16 mouse cellular contexts compared by ENCODE assay signal in the genomic region with DNA sequence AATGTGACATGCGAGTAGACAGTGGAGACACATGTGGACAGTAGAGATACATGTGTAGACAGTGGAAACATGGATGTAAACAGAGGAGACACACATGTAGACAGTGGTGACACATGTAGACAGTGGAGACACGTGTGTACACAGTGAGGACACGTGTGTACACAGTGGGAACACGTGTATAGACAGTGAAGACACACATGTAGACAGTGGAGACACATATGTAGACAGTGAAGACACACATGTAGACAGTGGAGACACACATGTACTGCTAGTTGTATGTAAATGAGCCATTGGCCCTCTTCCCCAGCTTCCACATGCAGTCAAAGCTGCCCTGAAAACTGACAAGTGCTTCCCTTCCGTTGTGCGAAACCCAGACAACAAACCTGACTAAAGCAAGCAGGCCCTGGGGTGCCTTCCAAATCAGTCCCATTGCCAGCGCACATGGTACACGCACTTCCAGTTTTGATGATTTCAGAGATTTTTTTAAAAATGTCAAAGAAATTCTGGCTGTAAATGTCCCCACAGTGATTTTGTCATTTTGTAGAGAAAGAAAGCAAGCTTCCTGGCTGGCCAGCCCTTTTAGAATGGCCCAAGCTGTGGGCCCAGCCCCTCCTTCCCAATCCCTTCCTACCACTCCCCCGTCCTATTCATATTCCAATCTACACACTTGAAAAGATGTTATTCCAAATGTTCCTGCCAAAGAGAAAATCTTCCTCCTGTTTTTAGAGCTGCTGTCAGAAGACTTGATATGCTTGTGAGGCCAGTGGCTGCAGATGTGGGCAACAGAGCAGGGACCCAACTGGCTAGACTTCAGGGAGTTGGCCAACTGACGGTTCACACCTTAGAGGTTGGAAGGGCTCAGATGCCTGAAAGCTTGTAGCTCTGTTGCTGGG.
A peak's percentile ranks its signal among the peaks of the same experiment; 100 is the strongest.
DNase-seq lines count a peak whose midpoint lies in the region; ATAC-seq and TF ChIP-seq lines count a peak whose summit lies in the region.
"Had no signal": no experiment of that assay in that cellular context is flagged by ENCODE, and none has a peak within 500 bp of the region (broad histone marks: within the 10 kb centered on the region; RNA-seq: fewer than 3 reads in every experiment).

No protein-coding gene starts in this region.

- WGBS in forebrain, embryonic 14.5 days: 83% methylated on average over 10 of the region's 10 CpGs
- WGBS in forebrain, embryonic 12.5 days: 83% methylated on average over 10 of the region's 10 CpGs
- 66% methylated on average over 10 of the region's 10 CpGs for WGBS in liver, embryonic 16.5 days (ENCODE audit: insufficient replicate concordance)
- 85% methylated on average over 10 of the region's 10 CpGs for WGBS in kidney, embryonic 14.5 days
- WGBS in lung, adult 2 months: 78% methylated on average over 10 of the region's 10 CpGs

- H3K27me3 ChIP-seq in forebrain, embryonic 14.5 days (replicated peaks; ENCODE audit: control insufficient read depth, insufficient read depth, low read length): no peaks in the 10 kb centered on the region
- no peaks in the 10 kb centered on the region for H3K27me3 ChIP-seq in forebrain, embryonic 12.5 days
- no peaks in the 10 kb centered on the region for H3K27me3 ChIP-seq in liver, embryonic 16.5 days (ENCODE audit: control insufficient read depth, insufficient read depth, low read depth, low read length)
- no peaks in the 10 kb centered on the region for H3K27me3 ChIP-seq in kidney, embryonic 14.5 days (ENCODE audit: control insufficient read depth, insufficient read depth, low read length)
- H3K27me3 ChIP-seq: embryonic facial prominence, embryonic 12.5 days had no signal

- H3K36me3 ChIP-seq in forebrain, embryonic 14.5 days (ENCODE audit: control insufficient read depth, insufficient read depth, low read length): no peaks in the 10 kb centered on the region
- H3K36me3 ChIP-seq in forebrain, embryonic 12.5 days (replicated peaks): no peaks in the 10 kb centered on the region
- H3K36me3 ChIP-seq in liver, embryonic 16.5 days (ENCODE audit: control insufficient read depth, insufficient read depth): no peaks in the 10 kb centered on the region
- H3K36me3 ChIP-seq in ES-E14 (ENCODE audit: control insufficient read depth, insufficient read depth, low read length, poor library complexity, severe bottlenecking): no peaks in the 10 kb centered on the region
- no peaks in the 10 kb centered on the region for H3K36me3 ChIP-seq in kidney, embryonic 14.5 days (ENCODE audit: control insufficient read depth, insufficient read depth, low read length)
- H3K36me3 ChIP-seq: embryonic facial prominence, embryonic 12.5 days had no signal

- H3K9me3 ChIP-seq in forebrain, embryonic 14.5 days (replicated peaks; ENCODE audit: control insufficient read depth, low read length): no peaks in the 10 kb centered on the region
- no peaks in the 10 kb centered on the region for H3K9me3 ChIP-seq in forebrain, embryonic 12.5 days
- H3K9me3 ChIP-seq in liver, embryonic 16.5 days (replicated peaks; ENCODE audit: control insufficient read depth, low read length): no peaks in the 10 kb centered on the region
- no peaks in the 10 kb centered on the region for H3K9me3 ChIP-seq in ES-E14 (ENCODE audit: control insufficient read depth, insufficient read depth, low read depth, low read length)
- H3K9me3 ChIP-seq in kidney, embryonic 14.5 days (ENCODE audit: control insufficient read depth, low read length): no peaks in the 10 kb centered on the region
- H3K9me3 ChIP-seq: embryonic facial prominence, embryonic 12.5 days had no signal

- H3K9ac ChIP-seq in forebrain, embryonic 14.5 days (ENCODE audit: low read length): no peak overlapping the region
- no peak overlapping the region for H3K9ac ChIP-seq in forebrain, embryonic 12.5 days
- H3K9ac ChIP-seq in liver, embryonic 16.5 days (ENCODE audit: low read depth, low read length): no peak overlapping the region
- 0 out of 2 replicates have a peak overlapping the region, but pooled peaks have one; percentile 33 for H3K9ac ChIP-seq in ES-E14 (ENCODE audit: insufficient read depth, low read depth, low read length, poor library complexity, severe bottlenecking)
- H3K9ac ChIP-seq in kidney, embryonic 14.5 days (ENCODE audit: low read depth, low read length): no peak overlapping the region
- H3K9ac ChIP-seq: embryonic facial prominence, embryonic 12.5 days; heart, embryonic 13.5 days; liver, embryonic 14.5 days had no signal

- H3K4me2 ChIP-seq in forebrain, embryonic 14.5 days (ENCODE audit: low read length): no peak overlapping the region
- H3K4me2 ChIP-seq in forebrain, embryonic 12.5 days: no peak overlapping the region
- no peak overlapping the region for H3K4me2 ChIP-seq in liver, embryonic 16.5 days (ENCODE audit: low read depth, low read length)
- no peak overlapping the region for H3K4me2 ChIP-seq in kidney, embryonic 14.5 days (replicated peaks; ENCODE audit: low read depth, low read length)
- H3K4me2 ChIP-seq: embryonic facial prominence, embryonic 12.5 days; heart, embryonic 13.5 days had no signal

- no peak overlapping the region for H3K4me3 ChIP-seq in forebrain, embryonic 14.5 days (ENCODE audit: low read depth, low read length)
- no peak overlapping the region for H3K4me3 ChIP-seq in forebrain, embryonic 12.5 days (replicated peaks)
- no peak overlapping the region for H3K4me3 ChIP-seq in liver, embryonic 16.5 days (ENCODE audit: low read depth, low read length)
- no peak overlapping the region for H3K4me3 ChIP-seq in ES-E14 (ENCODE audit: insufficient read depth in 1 of 2, low read depth in 1 of 2, low read length in 2 of 2, poor library complexity in 1 of 2, severe bottlenecking in 1 of 2)
- no peak overlapping the region for H3K4me3 ChIP-seq in layer of hippocampus, adult 2 months
- H3K4me3 ChIP-seq in kidney, embryonic 14.5 days (ENCODE audit: low read length): no peak overlapping the region
- H3K4me3 ChIP-seq in lung, adult 2 months (replicated peaks; ENCODE audit: extremely low read depth, low read depth, low read length): no peak overlapping the region
- H3K4me3 ChIP-seq: embryonic facial prominence, embryonic 12.5 days; heart, embryonic 13.5 days had no signal

- in situ Hi-C loops in ES-E14 (cut with MboI; ENCODE audit: low sequenced_read_pairs in 2 of 2, unreplicated experiment in 2 of 2): no loop called here

- no peak for TF ChIP-seq POLR2A in lung, adult 2 months (IDR thresholded peaks at IDR 0.05; ENCODE audit: borderline replicate concordance, extremely low read depth, low read depth, low read length)

- peak; percentile 54; the same call in 1 of the 2 replicates for ATAC-seq in forebrain, embryonic 14.5 days
- no peak for ATAC-seq in forebrain, embryonic 12.5 days (ENCODE audit: low FRiP score)
- ATAC-seq in liver, embryonic 16.5 days (ENCODE audit: low read depth): 0 out of 2 replicates have a peak, but pooled peaks have one; percentile 16
- no peak for ATAC-seq in kidney, embryonic 14.5 days (ENCODE audit: low FRiP score, low TSS enrichment)

- DNase-seq in forebrain, embryonic 14.5 days (ENCODE audit: low spot score): peak; percentile 55
- DNase-seq in liver: no peak
- no peak for DNase-seq in ES-E14 (ENCODE audit: low read depth, low spot score)
- DNase-seq in layer of hippocampus, adult 2 months (ENCODE audit: low spot score in 2 of 2): peak; percentile 30 to 71
- DNase-seq in lung, adult 2 months: no peak
- DNase-seq: adrenal gland, postnatal 10 days; cerebellum, postnatal 25 days; gastrocnemius, postnatal 25 days; lung, postnatal 4 days; thymus, postnatal 4 days had no signal

- TF ChIP-seq CTCF in layer of hippocampus, adult 2 months (conservative IDR thresholded peaks at IDR 0.05): no peak
- TF ChIP-seq CTCF in lung, adult 2 months (IDR thresholded peaks at IDR 0.05; ENCODE audit: insufficient read depth, low read length): no peak

- peak overlapping the region; percentile 14 for H3K27ac ChIP-seq in forebrain, embryonic 14.5 days (ENCODE audit: low read depth, low read length)
- no peak overlapping the region for H3K27ac ChIP-seq in forebrain, embryonic 12.5 days
- no peak overlapping the region for H3K27ac ChIP-seq in liver, embryonic 16.5 days (ENCODE audit: low read length)
- H3K27ac ChIP-seq in ES-E14 (ENCODE audit: insufficient read depth, low read depth, low read length, poor library complexity, severe bottlenecking): no peak overlapping the region; the same call in 1 of the 2 replicates
- peak overlapping the region; percentile 71 for H3K27ac ChIP-seq in layer of hippocampus, adult 2 months
- H3K27ac ChIP-seq in kidney, embryonic 14.5 days (ENCODE audit: low read depth, low read length): no peak overlapping the region
- H3K27ac ChIP-seq: embryonic facial prominence, embryonic 12.5 days; heart, embryonic 13.5 days; liver, embryonic 14.5 days had no signal

- H3K4me1 ChIP-seq in forebrain, embryonic 14.5 days (ENCODE audit: control insufficient read depth, insufficient read depth, low read length): peaks cover 4% of the 10 kb centered on the region; the same call in 1 of the 2 replicates
- no peaks in the 10 kb centered on the region for H3K4me1 ChIP-seq in forebrain, embryonic 12.5 days
- no peaks in the 10 kb centered on the region for H3K4me1 ChIP-seq in liver, embryonic 16.5 days (ENCODE audit: control insufficient read depth, low read depth, low read length)
- H3K4me1 ChIP-seq in ES-E14 (ENCODE audit: control insufficient read depth in 2 of 2, insufficient read depth in 2 of 2, low read length in 2 of 2, poor library complexity in 1 of 2): peaks cover 2 to 15% of the 10 kb centered on the region in 2 experiments; a peak in 3 of 4 replicates
- no peaks in the 10 kb centered on the region for H3K4me1 ChIP-seq in kidney, embryonic 14.5 days (ENCODE audit: control insufficient read depth, insufficient read depth, low read length)
- H3K4me1 ChIP-seq in lung, adult 2 months (ENCODE audit: control insufficient read depth, insufficient read depth, low read length): no peaks in the 10 kb centered on the region
- H3K4me1 ChIP-seq: embryonic facial prominence, embryonic 12.5 days had no signal

TF ChIP-seq in ES-E14, 5 proteins besides CTCF, POLR2A, EP300 and RAD21:
- TF ChIP-seq CHD2 (IDR thresholded peaks at IDR 0.05; ENCODE audit: low read depth, low read length) (no peak), ZC3H11A (IDR thresholded peaks at IDR 0.05; ENCODE audit: borderline replicate concordance, low read depth, low read length) (no peak), HCFC1 (IDR thresholded peaks at IDR 0.05; ENCODE audit: borderline replicate concordance, insufficient read depth, low read length) (no peak), MAFK (IDR thresholded peaks at IDR 0.05; ENCODE audit: insufficient read depth, low read depth, low read length) (no peak), ZNF384 (IDR thresholded peaks at IDR 0.05; ENCODE audit: low read depth, low read length) (no peak)

Comparison
In these comparisons a context has a peak if more than half of its experiments do, and no peak if none do; other contexts are left out.
1. ATAC-seq: peak in forebrain, embryonic 14.5 days (single experiment) and liver, embryonic 16.5 days (single experiment); none in forebrain, embryonic 12.5 days (single experiment) and kidney, embryonic 14.5 days (single experiment).
2. H3K27ac ChIP-seq: peak in forebrain, embryonic 14.5 days (single experiment) and layer of hippocampus, adult 2 months (single experiment); none in forebrain, embryonic 12.5 days (single experiment), liver, embryonic 16.5 days (single experiment), ES-E14 (single experiment) and kidney, embryonic 14.5 days (single experiment).
3. DNase-seq: peak in forebrain, embryonic 14.5 days (single experiment) and layer of hippocampus, adult 2 months (2 of 2); none in liver (single experiment), ES-E14 (single experiment) and lung, adult 2 months (single experiment).